ENCODE assay signal across 19 mouse cellular contexts in genomic region chr6:145517002-145517401, GRCm38 (mm10).
DNase-seq lines count a peak whose midpoint lies in the region; ATAC-seq and TF ChIP-seq lines count a peak whose summit lies in the region.
"Had no signal": no experiment of that assay in that cellular context is flagged by ENCODE, and none has a peak within 500 bp of the region (broad histone marks: within the 10 kb centered on the region; RNA-seq: fewer than 3 reads in every experiment).

No protein-coding gene starts in this region.

- H3K36me3 ChIP-seq in hindbrain, embryonic 12.5 days: no peaks in the 10 kb centered on the region
- H3K36me3 ChIP-seq in hindbrain, embryonic 13.5 days: no peaks in the 10 kb centered on the region
- no peaks in the 10 kb centered on the region for H3K36me3 ChIP-seq in embryonic facial prominence, embryonic 10.5 days (replicated peaks)
- H3K36me3 ChIP-seq in midbrain, embryonic 11.5 days (ENCODE audit: control insufficient read depth, insufficient read depth, low read length): no peaks in the 10 kb centered on the region
- H3K36me3 ChIP-seq: heart, embryonic 15.5 days; kidney, embryonic 15.5 days; limb, embryonic 13.5 days; liver, embryonic 15.5 days had no signal

- H3K4me1 ChIP-seq in hindbrain, embryonic 12.5 days: peaks cover 9% of the 10 kb centered on the region
- peaks cover 14% of the 10 kb centered on the region for H3K4me1 ChIP-seq in hindbrain, embryonic 13.5 days (replicated peaks)
- H3K4me1 ChIP-seq in embryonic facial prominence, embryonic 10.5 days: peaks cover 20% of the 10 kb centered on the region
- H3K4me1 ChIP-seq in midbrain, embryonic 11.5 days (ENCODE audit: control insufficient read depth, insufficient read depth, low read length): peaks cover 4% of the 10 kb centered on the region; the same call in 1 of the 2 replicates
- H3K4me1 ChIP-seq: heart, embryonic 15.5 days; liver, embryonic 15.5 days had no signal

- H3K4me3 ChIP-seq in hindbrain, embryonic 12.5 days: no peak overlapping the region
- H3K4me3 ChIP-seq in hindbrain, embryonic 13.5 days: no peak overlapping the region
- H3K4me3 ChIP-seq in embryonic facial prominence, embryonic 10.5 days: no peak overlapping the region
- no peak overlapping the region for H3K4me3 ChIP-seq in midbrain, embryonic 11.5 days (ENCODE audit: low read depth, low read length)
- H3K4me3 ChIP-seq: erythroblast, embryonic 14.5 days; heart, embryonic 15.5 days; kidney, embryonic 15.5 days; left cerebral cortex, adult 2 months; limb, embryonic 13.5 days; liver, embryonic 15.5 days had no signal

- no peaks in the 10 kb centered on the region for H3K27me3 ChIP-seq in hindbrain, embryonic 12.5 days
- no peaks in the 10 kb centered on the region for H3K27me3 ChIP-seq in hindbrain, embryonic 13.5 days
- H3K27me3 ChIP-seq in embryonic facial prominence, embryonic 10.5 days (replicated peaks; ENCODE audit: low read depth, poor library complexity, severe bottlenecking): no peaks in the 10 kb centered on the region
- H3K27me3 ChIP-seq in midbrain, embryonic 11.5 days (ENCODE audit: control insufficient read depth, insufficient read depth, low read length): no peaks in the 10 kb centered on the region
- H3K27me3 ChIP-seq: heart, embryonic 15.5 days; kidney, embryonic 15.5 days; limb, embryonic 13.5 days; liver, embryonic 15.5 days had no signal

- peak; percentile 71; the same call in 1 of the 2 replicates for ATAC-seq in hindbrain, embryonic 12.5 days (ENCODE audit: low FRiP score)
- no peak for ATAC-seq in hindbrain, embryonic 13.5 days (ENCODE audit: low FRiP score)
- peak; percentile 78 for ATAC-seq in midbrain, embryonic 11.5 days (ENCODE audit: low FRiP score)
- ATAC-seq: inflammation-experienced regulatory T-cells, adult 6 months had no signal

- WGBS in hindbrain, embryonic 12.5 days: 34% methylated on average over 10 of the region's 10 CpGs
- 33% methylated on average over 10 of the region's 10 CpGs for WGBS in hindbrain, embryonic 13.5 days
- 49% methylated on average over 10 of the region's 10 CpGs for whole genome bisulfite sequencing in embryonic facial prominence, embryonic 10.5 days
- 30% methylated on average over 10 of the region's 10 CpGs for WGBS in midbrain, embryonic 11.5 days

- no peak overlapping the region for H3K9ac ChIP-seq in hindbrain, embryonic 12.5 days
- no peak overlapping the region for H3K9ac ChIP-seq in hindbrain, embryonic 13.5 days
- no peak overlapping the region for H3K9ac ChIP-seq in midbrain, embryonic 11.5 days (ENCODE audit: low read length)
- H3K9ac ChIP-seq: heart, embryonic 15.5 days; kidney, embryonic 15.5 days; limb, embryonic 13.5 days; liver, embryonic 15.5 days had no signal

- no peak for TF ChIP-seq CTCF in brain, embryonic 14.5 days (IDR thresholded peaks at IDR 0.05; ENCODE audit: borderline replicate concordance, extremely low read depth, insufficient read depth, insufficient read length)

- DNase-seq in brain, embryonic 14.5 days (ENCODE audit: low read depth): peak; percentile 58
- peak; percentile 24 for DNase-seq in embryonic facial prominence, embryonic 10.5 days (ENCODE audit: low spot score)
- no peak for DNase-seq in midbrain, embryonic 11.5 days (ENCODE audit: low spot score, missing footprints)
- no peak for DNase-seq in ovary, postnatal 36 days (ENCODE audit: low spot score)
- DNase-seq in heart, adult 18-20 months: no peak
- no peak for DNase-seq in adrenal gland, postnatal 25 days
- DNase-seq: cerebellum, adult 18-20 months; heart, adult 11 months; thymus, adult 2 months had no signal

- no peak for TF ChIP-seq POLR2A in brain, embryonic 14.5 days (IDR thresholded peaks at IDR 0.05; ENCODE audit: borderline replicate concordance, extremely low read depth, insufficient read depth, insufficient read length, poor library complexity, severe bottlenecking)

- H3K9me3 ChIP-seq in hindbrain, embryonic 12.5 days (replicated peaks): peaks cover 5% of the 10 kb centered on the region
- H3K9me3 ChIP-seq in hindbrain, embryonic 13.5 days: no peaks in the 10 kb centered on the region
- H3K9me3 ChIP-seq in embryonic facial prominence, embryonic 10.5 days: peaks cover 6% of the 10 kb centered on the region; the same call in 1 of the 2 replicates
- no peaks in the 10 kb centered on the region for H3K9me3 ChIP-seq in midbrain, embryonic 11.5 days (ENCODE audit: control insufficient read depth, low read length)
- H3K9me3 ChIP-seq: heart, embryonic 15.5 days; kidney, embryonic 15.5 days; liver, embryonic 15.5 days had no signal

- H3K27ac ChIP-seq in hindbrain, embryonic 12.5 days: no peak overlapping the region
- H3K27ac ChIP-seq in hindbrain, embryonic 13.5 days: no peak overlapping the region
- no peak overlapping the region for H3K27ac ChIP-seq in embryonic facial prominence, embryonic 10.5 days (replicated peaks)
- H3K27ac ChIP-seq in midbrain, embryonic 11.5 days (ENCODE audit: low read depth, low read length): no peak overlapping the region
- H3K27ac ChIP-seq: heart, embryonic 15.5 days; kidney, embryonic 15.5 days; left cerebral cortex, adult 2 months; liver, embryonic 15.5 days; macrophage had no signal

- H3K4me2 ChIP-seq in hindbrain, embryonic 12.5 days (replicated peaks): no peak overlapping the region
- no peak overlapping the region for H3K4me2 ChIP-seq in hindbrain, embryonic 13.5 days
- no peak overlapping the region for H3K4me2 ChIP-seq in midbrain, embryonic 11.5 days
- H3K4me2 ChIP-seq: heart, embryonic 15.5 days; kidney, embryonic 15.5 days; limb, embryonic 13.5 days; liver, embryonic 15.5 days had no signal

Comparison
In these comparisons a context has a peak if more than half of its experiments do, and no peak if none do; other contexts are left out.
1. DNase-seq: peak in brain, embryonic 14.5 days (single experiment) and embryonic facial prominence, embryonic 10.5 days (single experiment); none in midbrain, embryonic 11.5 days (single experiment), ovary, postnatal 36 days (single experiment), heart, adult 18-20 months (0 of 2) and adrenal gland, postnatal 25 days (single experiment).